Mouse (Mus musculus) forelimb bud, embryonic 11.5 days (tissue): ENCODE data around the gene Chmp1a.
"Not testable (repeated sequence)": the region's sequence is repeated elsewhere in the genome, so short reads cannot be mapped to it uniquely, and the experiment has no call there.

Experiments
- DNase-seq: peaks from one replicate; pipeline ENCODE4 v3.0.0-alpha.2; 2012; ENCODE audit warnings: low read depth, low spot score

The Chmp1a gene

DNA sequence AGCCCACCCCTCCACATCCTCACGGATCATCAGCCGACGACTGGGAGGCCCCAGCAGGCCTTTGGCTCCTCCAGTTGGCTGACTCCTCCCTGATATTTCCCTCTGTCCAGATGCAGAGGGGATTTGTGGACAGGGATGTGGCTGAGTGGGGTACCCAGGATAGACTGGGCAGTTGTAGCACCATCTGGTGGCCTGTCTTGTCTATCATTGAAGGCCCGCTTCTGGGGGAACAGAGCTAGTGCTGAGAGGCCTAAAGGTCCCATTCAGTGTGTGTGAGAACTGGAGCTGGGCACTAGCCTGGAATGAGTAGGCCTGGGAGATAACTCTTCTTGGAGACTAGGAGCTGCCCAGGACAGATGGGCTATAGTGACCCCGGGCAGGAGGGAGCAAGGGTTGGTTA, 19.2 kb upstream of the Chmp1a start:
- DNase-seq, result no peak

DNA sequence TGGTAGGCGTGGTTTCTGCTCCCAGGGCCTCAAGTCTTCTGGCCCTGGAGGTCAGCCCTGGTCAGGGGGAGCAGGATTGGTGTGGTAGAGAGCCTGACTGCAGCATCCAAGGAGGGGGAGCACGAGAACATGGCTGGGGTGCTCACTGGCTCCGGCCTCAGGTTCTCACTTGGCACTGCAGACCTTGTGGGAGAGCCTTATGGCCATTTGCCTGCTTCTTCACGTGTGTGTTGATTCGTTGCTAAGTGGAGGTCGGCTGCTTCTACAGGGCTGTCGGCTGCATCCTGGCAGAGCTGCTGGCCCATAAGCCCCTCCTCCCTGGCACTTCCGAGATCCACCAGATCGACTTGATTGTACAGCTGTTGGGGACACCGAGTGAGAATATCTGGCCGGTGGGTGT, 17.8 kb upstream of the Chmp1a start:
- DNase-seq, result not testable (repeated sequence)

DNA sequence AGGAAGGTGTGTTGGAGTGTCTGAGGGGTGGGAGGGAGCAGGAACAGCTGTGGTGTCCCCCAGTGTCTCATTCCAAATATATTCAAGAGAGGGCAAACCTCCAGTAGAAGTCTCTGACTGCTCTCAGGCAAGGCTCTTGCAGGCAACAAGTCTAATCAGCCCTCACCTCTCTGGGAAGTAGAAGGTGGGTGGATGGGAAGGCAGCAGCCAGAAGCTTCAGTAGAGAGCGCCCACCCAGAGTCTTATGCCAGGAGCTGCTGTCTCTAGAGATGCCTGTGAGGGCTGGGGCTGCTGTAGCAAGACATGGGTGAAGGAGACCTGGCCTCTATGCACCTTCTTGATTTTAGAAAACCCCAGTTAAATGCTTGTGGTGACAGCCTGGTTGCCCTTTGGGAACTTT, 15.9 kb upstream of the Chmp1a start:
- DNase-seq, result no peak

DNA sequence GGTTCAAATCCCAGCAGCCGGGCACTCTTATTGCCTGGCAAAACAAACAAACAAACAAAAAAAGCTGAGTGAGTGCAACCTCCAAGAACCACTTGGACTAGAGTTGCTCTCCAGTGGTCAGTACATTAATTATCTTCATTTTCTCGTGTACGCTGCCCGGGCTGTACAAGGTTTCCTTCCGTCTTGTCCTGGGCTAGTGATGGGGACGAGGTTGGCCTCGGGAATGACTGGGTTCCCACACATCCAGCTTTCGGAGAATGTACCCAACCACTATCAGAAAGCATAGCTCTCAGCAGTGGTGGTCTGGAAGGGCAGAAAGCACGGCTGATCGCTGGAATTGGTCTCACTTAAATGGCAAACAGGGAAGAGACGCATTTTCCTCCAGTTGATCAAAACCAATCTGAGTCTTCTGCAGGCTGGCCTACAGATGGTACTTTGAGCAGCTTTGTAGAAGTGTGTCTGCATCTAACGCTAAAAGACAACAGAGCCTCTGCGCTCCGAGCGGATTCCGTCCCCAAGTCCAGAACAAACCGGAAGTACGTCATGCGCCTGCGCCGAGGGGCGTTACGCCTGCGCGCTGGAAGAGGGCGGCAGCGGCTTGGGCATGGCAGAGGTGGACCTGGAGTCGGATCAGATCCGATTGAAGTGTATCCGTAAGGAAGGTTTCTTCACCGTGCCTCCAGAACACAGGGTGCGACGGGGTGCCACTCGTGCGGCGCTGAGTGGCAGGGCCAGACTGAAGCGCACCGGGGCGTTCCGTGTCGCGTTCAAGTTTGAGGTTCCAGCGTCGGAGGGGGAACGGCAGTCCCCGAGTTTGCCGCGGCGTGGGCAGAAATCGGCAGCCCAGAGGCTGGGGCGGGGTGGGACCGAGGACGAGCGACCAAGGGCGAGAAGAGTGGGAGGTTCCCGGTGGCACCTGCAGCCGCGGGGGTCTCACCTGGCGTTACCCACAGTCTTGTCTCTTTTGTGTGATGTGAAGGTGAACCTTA, 12.0 kb upstream of the Chmp1a start, which contains the start of gene Cdk10:
Gene Cdk10, plus strand, starts transcription at position 565 of the 989 bp plus-strand sequence.
- peak; percentile 89 for DNase-seq

DNA sequence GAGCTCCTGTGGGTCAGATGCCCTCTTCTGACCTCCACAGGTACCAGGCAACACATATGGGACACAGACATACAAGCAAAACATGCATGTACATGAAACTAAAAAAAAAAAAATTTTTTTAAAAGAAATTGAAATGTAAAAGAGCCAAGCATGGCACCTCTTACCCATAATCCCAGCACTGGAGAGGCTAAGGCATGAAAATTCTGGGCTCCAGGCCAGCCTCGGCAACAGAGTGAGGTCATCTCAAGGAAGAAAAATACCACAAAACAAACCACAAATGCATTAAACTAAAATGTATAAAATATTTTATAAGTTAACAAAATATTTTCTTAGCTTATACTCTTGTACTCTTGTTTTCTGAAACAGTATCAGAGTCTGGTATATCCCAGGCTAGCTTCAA, 8.4 kb upstream of the Chmp1a start:
- no peak for DNase-seq

DNA sequence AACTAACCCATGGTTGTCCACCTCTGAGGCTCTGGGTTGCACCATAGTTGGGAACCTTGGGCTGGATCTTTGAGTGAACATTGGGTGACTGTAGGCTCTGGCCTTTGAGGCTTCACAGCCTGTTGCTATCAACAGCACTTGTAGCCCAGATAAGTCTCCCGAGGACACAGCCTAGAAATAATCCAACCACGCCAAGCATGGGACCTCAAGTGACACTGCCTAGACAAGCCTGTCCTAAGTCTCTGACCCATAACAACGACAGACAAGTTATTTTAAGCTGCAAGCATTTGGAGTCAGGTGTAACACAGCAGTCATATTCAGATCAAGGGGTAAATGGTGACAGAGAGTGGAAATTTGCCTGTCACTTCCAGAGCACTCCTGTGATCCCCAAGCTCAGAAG, 2.9 kb upstream of the Chmp1a start:
- DNase-seq, result no peak

DNA sequence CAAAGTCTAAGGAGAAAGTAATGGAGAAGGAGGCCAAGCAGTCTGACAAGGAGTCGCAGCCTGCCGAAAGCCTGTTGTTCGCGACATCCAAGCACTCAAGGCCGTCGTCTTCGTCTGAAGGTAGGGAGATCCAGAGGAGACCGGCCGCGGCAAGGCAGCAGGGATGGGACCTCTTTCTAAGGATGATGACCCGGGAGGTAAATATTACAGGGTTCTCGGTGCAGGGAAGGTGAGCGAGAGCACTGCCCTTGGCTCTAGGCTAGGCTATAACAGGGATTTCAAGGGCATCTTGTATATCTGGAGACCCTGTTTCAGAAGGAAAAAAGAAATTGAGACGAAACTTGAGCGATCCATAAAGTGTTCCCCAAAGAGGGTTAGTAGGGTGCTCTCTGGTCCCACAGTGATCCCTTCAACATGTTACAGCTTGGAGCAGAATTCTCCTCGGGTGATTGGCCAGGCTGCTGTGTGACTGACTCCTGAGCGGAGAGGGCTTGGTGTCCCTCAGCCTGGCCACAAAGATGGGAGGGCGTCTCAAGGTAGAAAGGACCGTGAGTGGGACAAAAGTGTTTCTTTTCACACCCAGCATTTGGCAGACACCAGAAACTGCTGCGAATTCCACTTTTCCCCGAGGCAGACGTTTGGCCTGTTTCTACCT, 682 bp upstream of the Chmp1a start:
- DNase-seq, result no peak

DNA sequence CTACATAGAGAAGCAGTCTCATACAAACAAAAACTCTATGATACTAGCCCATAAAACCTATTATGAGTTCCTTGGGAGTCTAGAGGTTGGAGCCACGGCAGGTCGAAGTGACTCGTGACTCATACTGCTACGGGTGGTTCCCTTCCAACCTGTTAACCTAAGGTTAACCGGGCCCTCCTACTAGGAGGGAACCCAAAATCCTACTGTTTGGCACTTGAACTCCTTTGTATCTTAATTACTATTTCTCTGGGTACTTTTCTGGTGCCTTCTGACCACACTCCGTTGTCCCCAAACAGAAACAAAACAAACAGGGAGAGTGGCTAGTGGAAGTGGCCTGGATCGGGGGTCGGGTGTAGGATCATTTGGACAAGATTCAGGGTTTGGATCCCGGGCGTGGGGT, 687 bp downstream of the Chmp1a start:
- no peak for DNase-seq

DNA sequence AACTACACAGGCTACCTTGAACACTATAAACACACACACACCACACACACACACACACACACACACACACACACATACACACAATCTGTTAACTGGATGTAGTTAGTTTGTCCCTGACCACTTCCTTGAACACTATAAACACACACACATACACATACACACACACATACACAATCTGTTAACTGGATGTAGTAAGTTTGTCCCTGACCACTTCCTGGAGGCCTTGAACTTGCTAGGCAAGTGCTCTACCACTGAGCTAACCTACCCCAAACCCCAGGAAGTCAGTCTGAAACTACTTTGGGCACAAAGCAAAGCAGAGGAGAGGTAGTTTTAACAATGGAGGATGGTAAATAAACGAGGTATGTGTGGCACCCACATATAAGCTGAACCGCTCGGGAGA, 9.0 kb downstream of the Chmp1a start:
- DNase-seq, result no peak

DNA sequence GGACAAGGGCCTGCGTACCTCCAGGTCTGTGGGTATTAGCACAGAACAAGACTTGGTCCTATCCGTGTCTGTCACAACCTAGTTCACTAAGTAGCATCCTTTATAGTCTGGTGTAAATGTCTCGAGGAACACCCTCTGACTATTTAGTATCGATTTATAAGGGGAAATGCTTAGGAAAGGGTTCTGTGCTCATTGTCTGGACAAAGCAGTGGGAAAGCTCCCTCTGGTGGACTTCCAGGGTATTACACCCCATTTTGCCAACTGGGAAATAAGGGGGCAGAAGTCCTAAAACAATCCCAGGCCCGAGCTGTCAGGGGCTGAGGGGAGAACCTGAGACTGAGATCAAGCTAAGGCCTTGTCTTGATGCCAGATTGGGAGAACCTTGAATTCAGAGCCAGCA, 10.3 kb downstream of the Chmp1a start:
- DNase-seq, result peak; percentile 92

DNA sequence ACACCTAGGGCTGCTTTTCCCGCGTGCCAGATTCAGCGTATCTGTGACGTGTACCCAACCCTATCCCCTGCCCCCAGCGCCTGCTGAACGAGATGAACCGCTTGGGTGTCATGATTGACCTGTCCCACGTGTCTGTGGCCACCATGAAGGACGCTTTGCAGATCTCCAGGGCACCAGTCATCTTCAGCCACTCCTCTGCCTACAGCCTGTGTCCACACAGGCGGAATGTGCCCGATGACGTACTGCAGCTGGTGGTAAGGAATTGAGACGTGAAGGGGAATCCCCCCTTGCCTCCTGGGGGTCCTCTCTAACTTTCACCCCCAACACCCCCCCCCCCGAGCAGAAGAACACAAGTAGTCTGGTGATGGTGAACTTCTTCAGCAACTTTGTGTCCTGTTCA, 12.7 kb downstream of the Chmp1a start:
- no peak for DNase-seq

DNA sequence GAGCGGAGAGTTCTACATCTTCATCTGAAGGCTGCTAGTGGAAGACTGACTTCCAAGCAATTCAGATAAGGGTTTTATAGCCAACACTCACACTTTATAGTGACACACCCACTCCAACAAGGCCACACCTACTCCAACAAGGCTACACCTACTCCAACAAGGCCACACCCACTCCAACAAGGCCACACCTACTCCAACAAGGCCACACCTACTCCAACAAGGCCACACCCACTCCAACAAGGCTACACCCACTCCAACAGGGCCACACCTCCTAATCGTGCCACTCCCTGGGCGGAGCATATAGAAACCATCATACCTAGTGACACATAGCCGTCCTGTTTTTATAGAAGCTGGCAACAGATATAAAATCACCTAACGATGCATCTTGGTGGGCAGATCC, 15.5 kb downstream of the Chmp1a start:
- DNase-seq, result not testable (repeated sequence)

DNA sequence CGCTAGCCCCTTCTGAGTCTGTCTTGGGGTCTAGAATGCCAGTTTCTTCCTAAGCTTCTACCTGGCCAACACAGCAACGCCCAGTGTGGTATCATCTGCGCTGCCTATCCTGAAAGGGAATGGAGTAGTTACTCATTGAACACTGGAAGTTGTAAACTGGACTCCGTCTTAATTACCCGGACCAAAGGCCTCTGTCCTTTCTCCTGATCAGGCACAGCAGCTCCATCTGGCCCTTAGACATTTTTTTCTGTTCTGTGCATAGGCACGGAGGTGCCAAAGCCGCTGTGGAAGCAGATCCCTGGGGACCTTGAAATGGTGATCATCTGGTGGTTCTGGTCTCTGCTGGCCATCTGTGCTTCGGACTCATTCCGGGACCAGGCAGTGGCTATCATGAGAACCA, 18.8 kb downstream of the Chmp1a start:
- no peak for DNase-seq

DNA sequence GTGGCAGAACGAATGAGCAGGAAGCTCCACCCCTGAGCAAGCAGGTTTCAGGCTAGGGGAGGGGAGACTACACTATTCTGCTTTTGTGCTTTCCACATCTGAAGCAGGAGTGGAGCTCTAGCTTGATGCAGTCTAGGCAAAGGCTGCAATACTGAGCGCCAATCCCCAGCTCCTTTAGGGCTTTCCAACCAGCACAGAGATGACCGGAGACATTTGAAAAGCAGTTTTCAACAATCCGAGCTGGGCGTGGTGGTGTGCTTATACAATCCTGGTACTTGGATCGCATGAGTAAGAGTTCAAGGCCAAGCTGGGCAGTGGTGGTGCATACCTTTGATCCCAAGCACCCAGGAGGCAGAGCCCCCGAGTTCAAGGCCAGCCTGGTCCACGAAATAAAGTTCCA, 20.7 kb downstream of the Chmp1a start:
- DNase-seq, result no peak

DNA sequence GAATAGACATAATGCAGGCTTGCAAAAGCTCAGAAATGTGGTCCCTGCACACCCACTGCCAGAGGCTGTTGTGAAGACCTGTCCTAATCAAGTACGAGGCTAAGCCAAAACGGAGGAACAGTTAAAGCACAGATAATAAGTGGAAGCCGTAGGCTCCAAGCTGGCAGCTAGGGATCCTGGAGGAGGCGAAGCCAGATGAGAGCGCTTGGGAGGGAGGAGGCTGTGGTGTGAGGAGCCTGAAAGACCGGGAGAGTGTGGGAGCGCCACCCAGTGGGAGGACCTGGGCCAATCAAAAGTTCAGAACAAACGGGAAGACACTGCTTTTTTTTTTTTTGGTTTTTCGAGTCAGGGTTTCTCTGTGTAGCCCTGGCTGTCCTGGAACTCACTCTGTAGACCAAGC, 21.9 kb downstream of the Chmp1a start:
- DNase-seq, result peak; percentile 75

DNA sequence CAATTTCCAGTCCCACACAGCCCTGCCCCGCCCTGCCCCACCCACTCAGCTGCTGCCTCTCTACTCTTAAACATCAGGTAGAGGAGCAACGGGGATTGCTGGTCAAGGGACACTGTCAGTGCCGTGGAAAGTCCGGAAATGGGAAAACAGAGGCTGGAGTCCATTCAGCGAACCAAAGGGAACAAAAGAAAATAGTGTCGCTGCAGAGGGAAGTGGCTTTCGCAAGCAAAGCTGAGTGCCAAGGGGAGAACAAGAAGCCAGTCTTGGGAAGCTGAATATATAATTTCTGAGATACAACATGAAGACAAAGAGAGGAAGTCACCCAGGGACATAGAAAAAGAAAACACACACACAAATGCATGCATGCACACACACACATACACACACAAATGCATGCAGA, 23.7 kb downstream of the Chmp1a start:
- DNase-seq, result no peak

DNA sequence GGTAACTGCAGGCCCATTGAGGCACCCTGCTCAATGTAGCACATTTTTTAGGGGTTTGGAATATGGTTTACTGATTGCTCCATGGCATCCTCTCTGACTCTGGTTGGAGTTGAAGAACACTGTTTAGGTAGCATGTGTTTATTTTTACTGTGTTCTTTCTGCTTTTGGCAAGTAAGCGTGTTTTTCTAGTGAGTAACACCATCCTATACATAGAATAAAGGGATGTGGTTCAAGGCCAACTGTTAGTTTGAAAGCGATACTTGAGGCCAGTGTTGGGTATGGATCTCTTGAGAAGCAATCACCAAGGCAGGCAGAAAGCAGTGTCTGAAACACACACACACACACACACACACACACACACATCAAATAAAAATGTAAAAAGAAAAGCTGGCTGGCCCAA, 24.6 kb downstream of the Chmp1a start:
- no peak for DNase-seq

DNA sequence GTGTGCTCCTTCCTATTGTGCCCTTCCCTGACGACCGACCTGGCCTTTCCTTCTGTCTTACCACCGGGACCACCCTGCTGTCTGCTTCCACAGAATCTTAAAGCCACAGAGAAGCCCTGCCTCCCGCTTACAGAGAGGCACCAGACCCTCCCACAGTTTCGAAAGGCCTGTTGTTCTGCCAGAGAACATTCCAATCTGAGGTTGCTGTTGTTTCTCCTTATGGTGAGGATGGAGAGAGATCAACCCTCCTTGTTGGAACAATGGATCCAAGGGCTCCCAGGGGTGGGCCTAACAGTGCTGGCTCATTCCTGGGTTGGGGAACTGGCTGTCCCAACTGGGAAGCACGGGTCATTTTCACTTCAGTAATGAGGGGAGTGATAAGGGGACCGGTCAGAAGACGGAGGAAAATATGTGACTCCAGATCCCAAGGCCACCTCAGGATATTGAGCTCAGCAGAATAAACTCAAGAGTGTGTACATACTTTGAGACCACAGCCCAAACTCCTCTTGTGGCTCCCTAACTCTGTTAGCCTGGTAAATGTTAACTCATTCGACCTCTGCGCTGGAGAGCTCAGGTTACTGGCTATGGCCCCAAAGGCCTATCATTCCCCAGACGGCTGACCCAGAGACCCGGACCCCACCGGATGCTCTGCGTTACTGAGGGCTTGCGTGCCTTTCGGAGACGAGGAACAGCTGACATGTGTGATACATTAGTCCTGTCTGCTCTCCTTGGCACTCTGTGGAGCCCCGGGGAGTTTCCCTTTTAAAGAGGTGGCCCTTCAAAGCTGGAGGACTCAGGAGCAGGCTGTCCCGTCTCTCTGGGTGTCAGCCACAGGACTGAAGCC, 26.8 kb downstream of the Chmp1a start, which contains the start of gene Dpep1:
Gene Dpep1, plus strand, starts transcription at position 677 of the 844 bp plus-strand sequence.
- peak; percentile 68 for DNase-seq

DNA sequence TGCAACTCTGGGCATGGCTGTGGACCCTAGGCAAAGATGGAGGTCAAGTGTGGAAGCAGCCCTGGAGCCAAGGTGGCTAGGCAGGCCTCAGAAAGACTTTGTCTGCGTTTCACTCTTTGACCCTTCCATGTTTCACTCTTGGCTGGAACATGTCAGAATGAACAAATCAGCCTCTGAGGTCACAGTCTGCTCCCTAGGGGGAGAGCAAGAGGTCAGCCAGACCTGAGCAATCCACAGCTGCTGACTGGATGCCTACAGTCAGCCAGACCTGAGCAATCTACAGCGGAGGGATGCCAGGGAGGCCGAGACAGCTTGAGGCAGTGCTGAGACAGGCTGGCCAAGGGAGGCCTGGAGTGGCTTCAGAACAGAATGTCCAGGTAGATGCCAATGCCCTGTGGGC, 31.2 kb downstream of the Chmp1a start:
- DNase-seq, result no peak

DNA sequence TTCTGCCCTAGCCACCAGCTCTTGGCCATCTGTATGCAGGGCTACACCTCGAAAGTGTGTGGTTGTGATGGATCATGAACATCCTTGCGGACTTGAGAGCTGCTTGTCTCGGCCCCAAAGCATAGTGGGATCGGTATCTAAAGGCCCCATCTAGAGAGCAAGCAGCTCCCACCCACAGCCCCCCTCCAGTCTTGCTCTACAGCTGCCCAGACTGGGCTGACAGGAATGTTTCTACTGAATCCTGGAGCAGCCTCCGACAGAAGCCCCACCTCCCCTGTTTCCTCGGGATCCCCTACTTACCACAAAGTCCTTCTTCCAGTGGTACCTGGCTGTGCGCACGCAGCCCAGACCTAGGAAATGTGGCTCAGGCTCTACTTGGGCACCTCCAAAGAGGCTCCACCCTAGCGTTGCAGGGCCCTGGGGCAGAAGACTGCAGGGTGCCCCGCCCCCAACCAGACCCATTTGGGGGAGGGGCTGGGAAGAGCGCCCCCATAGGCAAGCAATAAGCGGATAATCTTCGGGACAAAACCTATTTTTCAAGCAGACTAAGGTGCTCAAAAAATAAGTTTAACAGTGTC, 54.6 kb downstream of the Chmp1a start, which contains the start of gene Sult5a1:
Gene Sult5a1, minus strand, starts transcription at position 428 of the 578 bp plus-strand sequence.
- DNase-seq, result no peak

DNA sequence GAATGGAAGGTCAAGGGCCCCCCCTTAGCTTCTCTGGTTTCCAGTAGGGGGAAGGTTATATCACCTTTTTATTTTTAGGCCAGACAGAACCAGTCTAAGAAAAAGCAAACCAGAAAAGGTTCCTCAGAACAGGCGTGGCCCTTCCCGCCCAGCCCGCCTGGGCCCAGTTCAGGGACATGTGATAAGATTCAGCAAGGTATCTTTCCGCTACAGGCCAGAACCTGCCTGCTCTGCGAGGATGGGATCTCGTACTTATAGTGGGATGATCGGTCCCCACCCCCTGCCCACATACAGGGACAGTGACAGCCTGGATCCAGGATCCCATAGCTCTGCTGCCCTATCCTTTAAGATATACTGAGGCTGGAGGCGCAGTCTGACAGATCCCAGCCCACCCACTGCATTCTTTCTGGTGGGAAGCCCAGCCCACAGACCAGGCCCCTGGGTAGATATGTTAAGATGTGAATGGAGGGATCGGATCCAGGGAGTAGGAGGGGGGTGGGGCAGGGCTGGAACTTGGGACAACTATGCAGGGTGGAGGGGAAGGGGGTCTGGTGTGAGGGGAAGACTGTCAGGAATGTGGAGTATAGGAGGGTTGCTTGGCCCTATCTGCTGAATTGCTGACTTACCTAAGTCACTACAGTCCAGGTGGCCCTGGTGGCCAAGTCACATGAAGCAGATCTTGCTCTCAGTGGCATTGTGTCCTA, 56.3 kb downstream of the Chmp1a start:
- no peak for DNase-seq
